ENCODE assay signal across 7 mouse cellular contexts in the genomic region with DNA sequence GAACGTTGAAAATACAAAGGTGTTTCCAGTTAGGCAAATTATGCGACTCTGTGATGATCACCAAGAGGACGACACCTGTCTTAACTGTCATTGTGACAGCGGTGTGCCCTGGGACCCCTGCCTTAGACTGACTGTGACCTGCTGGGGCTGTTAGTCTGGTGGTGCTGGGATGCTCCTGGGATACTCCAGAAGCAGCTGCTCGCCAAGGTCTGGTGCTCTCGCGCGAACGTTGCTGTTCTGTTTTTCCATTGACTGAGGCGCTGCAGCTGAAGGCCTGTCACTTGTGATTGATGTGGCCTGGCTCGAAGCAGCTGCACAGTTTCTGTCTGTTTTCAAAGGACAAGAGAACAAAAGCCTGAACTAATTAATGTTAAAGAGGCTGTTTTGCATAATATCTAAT. TPM values are rescaled to one million over a fixed set of nuclear protein-coding genes. Genes with fewer than 3 reads are reported as not detected.
DNase-seq lines count a peak whose midpoint lies in the region; ATAC-seq and TF ChIP-seq lines count a peak whose summit lies in the region.

No protein-coding gene starts in this region.

- H3K27me3 ChIP-seq in lung, embryonic 14.5 days (ENCODE audit: insufficient read depth, low read length) = no peaks in the 10 kb centered on the region
- no peaks in the 10 kb centered on the region for H3K27me3 ChIP-seq in lung, postnatal 0 days (replicated peaks; ENCODE audit: insufficient read depth, low read length)
- H3K27me3 ChIP-seq in embryonic facial prominence, embryonic 14.5 days (replicated peaks; ENCODE audit: control insufficient read depth, insufficient read depth, low read length) = no peaks in the 10 kb centered on the region

- no peaks in the 10 kb centered on the region for H3K9me3 ChIP-seq in lung, embryonic 14.5 days (ENCODE audit: low read depth, low read length)
- H3K9me3 ChIP-seq in lung, postnatal 0 days (ENCODE audit: low read length) = no peaks in the 10 kb centered on the region
- no peaks in the 10 kb centered on the region for H3K9me3 ChIP-seq in embryonic facial prominence, embryonic 14.5 days (ENCODE audit: control insufficient read depth, low read length)

- 39% methylated on average over 11 of the region's 11 CpGs for WGBS in lung, embryonic 14.5 days
- WGBS in lung, postnatal 0 days = 53% methylated on average over 11 of the region's 11 CpGs
- WGBS in embryonic facial prominence, embryonic 14.5 days = 74% methylated on average over 11 of the region's 11 CpGs

- no peak overlapping the region for H3K4me3 ChIP-seq in lung, embryonic 14.5 days (ENCODE audit: low read depth, low read length)
- no peak overlapping the region for H3K4me3 ChIP-seq in lung, postnatal 0 days (ENCODE audit: low read depth, low read length)
- H3K4me3 ChIP-seq in embryonic facial prominence, embryonic 14.5 days (ENCODE audit: low read depth, low read length) = no peak overlapping the region

- TF ChIP-seq EP300 in lung, postnatal 0 days (IDR thresholded peaks at IDR 0.05) = no peak

- H3K4me2 ChIP-seq in lung, embryonic 14.5 days = no peak overlapping the region
- H3K4me2 ChIP-seq in lung, postnatal 0 days (replicated peaks; ENCODE audit: low read depth, low read length) = no peak overlapping the region
- no peak overlapping the region for H3K4me2 ChIP-seq in embryonic facial prominence, embryonic 14.5 days (ENCODE audit: low read depth, low read length)

- H3K4me1 ChIP-seq in lung, embryonic 14.5 days (ENCODE audit: insufficient read depth) = no peaks in the 10 kb centered on the region
- no peaks in the 10 kb centered on the region for H3K4me1 ChIP-seq in lung, postnatal 0 days (ENCODE audit: insufficient read depth, low read depth, low read length)
- peaks cover 3% of the 10 kb centered on the region; the same call in 1 of the 2 replicates for H3K4me1 ChIP-seq in embryonic facial prominence, embryonic 14.5 days (ENCODE audit: control insufficient read depth, insufficient read depth, low read length)

- no peak overlapping the region for H3K27ac ChIP-seq in lung, embryonic 14.5 days (ENCODE audit: low read depth)
- H3K27ac ChIP-seq in lung, postnatal 0 days (ENCODE audit: low read length) = no peak overlapping the region
- no peak overlapping the region for H3K27ac ChIP-seq in embryonic facial prominence, embryonic 14.5 days (replicated peaks; ENCODE audit: low read depth, low read length)

- TF ChIP-seq CTCF in lung, embryonic 14.5 days (IDR thresholded peaks at IDR 0.05; ENCODE audit: low read depth) = no peak
- no peak for TF ChIP-seq CTCF in lung, postnatal 0 days (IDR thresholded peaks at IDR 0.05)

- peaks cover 47% of the 10 kb centered on the region for H3K36me3 ChIP-seq in lung, embryonic 14.5 days (ENCODE audit: insufficient read depth)
- H3K36me3 ChIP-seq in lung, postnatal 0 days (ENCODE audit: insufficient read depth, low read length) = 0 out of 2 replicates have a peak, but pooled peaks cover 5% of the 10 kb centered on the region
- H3K36me3 ChIP-seq in embryonic facial prominence, embryonic 14.5 days (ENCODE audit: control insufficient read depth, insufficient read depth, low read length) = peaks cover 37% of the 10 kb centered on the region

- peak; percentile 59 for DNase-seq in lung, embryonic 14.5 days
- DNase-seq in lung, postnatal 0 days (ENCODE audit: low spot score) = no peak
- DNase-seq in embryonic facial prominence, embryonic 14.5 days (ENCODE audit: low spot score) = no peak
- DNase-seq in kidney, postnatal 4 days = peak; percentile 28 to 39
- DNase-seq in thymus, postnatal 14 days = peak; percentile 69
- DNase-seq in cerebellum, postnatal 25 days = no peak
- no peak for DNase-seq in adipocyte (ENCODE audit: low spot score)

- H3K9ac ChIP-seq in lung, embryonic 14.5 days = no peak overlapping the region
- H3K9ac ChIP-seq in lung, postnatal 0 days (replicated peaks; ENCODE audit: low read depth) = no peak overlapping the region
- no peak overlapping the region for H3K9ac ChIP-seq in embryonic facial prominence, embryonic 14.5 days (ENCODE audit: low read depth, low read length)

- ATAC-seq in lung, embryonic 14.5 days (ENCODE audit: insufficient read depth) = peak; percentile 57
- ATAC-seq in lung, postnatal 0 days = no peak
- ATAC-seq in embryonic facial prominence, embryonic 14.5 days (ENCODE audit: low read depth) = peak; percentile 45; the same call in 1 of the 2 replicates

RNA-seq across cellular contexts. Expression of gene Prep, which starts 36.2 kb away (rescaled TPM):
- polyA plus RNA-seq in lung, embryonic 14.5 days (2014; fragmentation: Nextera tagmentation; extraction: Ambion mirVana) = 34.1 and 34.6 TPM in 2 replicates
- 20.1 and 22.6 TPM in 2 replicates for polyA plus RNA-seq in lung, postnatal 0 days (2015; fragmentation: Nextera tagmentation; extraction: Ambion mirVana)
- polyA plus RNA-seq in embryonic facial prominence, embryonic 14.5 days (2014; fragmentation: Nextera tagmentation; extraction: Ambion mirVana) = 19.0 and 21.7 TPM in 2 replicates

Comparison
In these comparisons a context has a peak if more than half of its experiments do, and no peak if none do; other contexts are left out.
1. DNase-seq: peak in lung, embryonic 14.5 days (single experiment), kidney, postnatal 4 days (2 of 2) and thymus, postnatal 14 days (single experiment); none in lung, postnatal 0 days (single experiment), embryonic facial prominence, embryonic 14.5 days (single experiment), cerebellum, postnatal 25 days (0 of 2) and adipocyte (single experiment).